Mouse (Mus musculus): ENCODE results near the gene Snx32.

GRCm38 (mm10) chr19:5471846-5472245 is 38.5 kb downstream of the Snx32 start:
- TF ChIP-seq POLR2AphosphoS2 (IDR thresholded peaks at IDR 0.05; ENCODE audit: insufficient read length, low read depth) (no peak), POLR2A (IDR thresholded peaks at IDR 0.05; ENCODE audit: insufficient read length, low read depth) (no peak), MAX (IDR thresholded peaks at IDR 0.05; ENCODE audit: low read depth) (no peak), USF1 (IDR thresholded peaks at IDR 0.05; ENCODE audit: low read depth) (no peak), MYOD1 (IDR thresholded peaks at IDR 0.05; ENCODE audit: control insufficient read depth in 1 of 3, insufficient read length in 2 of 3, low read depth in 2 of 3) (no peak), TCF3 (IDR thresholded peaks at IDR 0.05; ENCODE audit: insufficient read length, low read depth) (no peak), REST (IDR thresholded peaks at IDR 0.05; ENCODE audit: insufficient read depth, insufficient read length) (no peak), CEBPB (IDR thresholded peaks at IDR 0.05; ENCODE audit: insufficient read depth, poor library complexity, severe bottlenecking) (no peak), TCF12 (IDR thresholded peaks at IDR 0.05; ENCODE audit: insufficient read depth, poor library complexity, severe bottlenecking) (no peak), MYOG (IDR thresholded peaks at IDR 0.05; ENCODE audit: control insufficient read depth in 1 of 3, insufficient read depth in 1 of 3, insufficient read length in 2 of 3, low read depth in 2 of 3) (no peak), E2F4 (IDR thresholded peaks at IDR 0.05; ENCODE audit: insufficient read depth) (no peak)
